Mouse (Mus musculus): ENCODE results near the gene Ccdc97.

GRCm38 (mm10) chr7:25689603-25690021, 29.3 kb downstream of the Ccdc97 start:
- TF ChIP-seq POLR2A (IDR thresholded peaks at IDR 0.05; ENCODE audit: extremely low read depth, insufficient read depth, low read length) (no peak), CTCF (IDR thresholded peaks at IDR 0.05; ENCODE audit: extremely low read depth, insufficient read depth, low read length) (no peak)
